Mouse (Mus musculus) right cerebral cortex, postnatal 14 days (tissue): ENCODE results near the gene Tfr2.
"Not testable (repeated sequence)": the region's sequence is repeated elsewhere in the genome, so short reads cannot be mapped to it uniquely, and the experiment has no call there.

Experiments used
- DNase-seq: peaks from one replicate; pipeline ENCODE4 v3.0.0; 2022

Gene Tfr2

DNA sequence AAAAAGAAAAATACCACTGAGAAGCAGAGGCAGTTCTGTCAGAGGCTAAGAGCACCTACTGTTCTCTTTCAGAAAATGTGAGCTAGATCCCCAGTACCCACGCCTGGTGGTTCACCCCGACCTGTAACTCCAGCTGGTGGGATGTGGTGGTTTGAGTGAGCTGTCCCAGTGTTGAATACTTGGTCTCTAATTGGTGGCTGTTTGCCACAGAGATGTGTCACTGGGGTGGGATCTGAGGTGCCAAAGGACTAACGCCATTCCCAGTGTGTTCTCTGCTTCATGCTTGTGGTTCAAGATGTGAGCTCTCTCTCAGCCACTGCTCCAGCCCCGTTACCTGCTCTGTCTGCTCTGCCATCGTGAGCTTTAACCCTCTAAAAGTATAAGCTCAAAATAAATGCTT is 20.9 kb downstream of the Tfr2 start:
- no peak for DNase-seq

DNA sequence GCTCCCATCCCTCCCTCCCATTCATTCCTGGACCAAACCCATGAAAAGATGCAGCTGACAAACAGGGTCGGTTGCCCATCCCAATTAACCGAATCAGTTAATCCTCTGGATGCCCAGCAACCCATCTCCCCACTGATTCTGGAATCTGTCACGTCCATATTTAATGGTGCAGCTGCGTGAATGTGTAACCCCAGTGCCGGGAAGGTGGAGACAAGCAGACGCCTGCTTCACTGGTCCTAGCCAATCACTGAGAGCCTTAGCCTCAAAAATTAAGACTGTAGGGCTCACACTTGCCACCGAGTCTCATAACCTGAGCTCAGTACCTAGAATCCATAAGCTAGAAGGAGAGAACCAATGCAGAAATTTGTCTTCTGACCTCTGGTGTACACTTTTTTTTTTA is 26.3 kb downstream of the Tfr2 start:
- no peak for DNase-seq

DNA sequence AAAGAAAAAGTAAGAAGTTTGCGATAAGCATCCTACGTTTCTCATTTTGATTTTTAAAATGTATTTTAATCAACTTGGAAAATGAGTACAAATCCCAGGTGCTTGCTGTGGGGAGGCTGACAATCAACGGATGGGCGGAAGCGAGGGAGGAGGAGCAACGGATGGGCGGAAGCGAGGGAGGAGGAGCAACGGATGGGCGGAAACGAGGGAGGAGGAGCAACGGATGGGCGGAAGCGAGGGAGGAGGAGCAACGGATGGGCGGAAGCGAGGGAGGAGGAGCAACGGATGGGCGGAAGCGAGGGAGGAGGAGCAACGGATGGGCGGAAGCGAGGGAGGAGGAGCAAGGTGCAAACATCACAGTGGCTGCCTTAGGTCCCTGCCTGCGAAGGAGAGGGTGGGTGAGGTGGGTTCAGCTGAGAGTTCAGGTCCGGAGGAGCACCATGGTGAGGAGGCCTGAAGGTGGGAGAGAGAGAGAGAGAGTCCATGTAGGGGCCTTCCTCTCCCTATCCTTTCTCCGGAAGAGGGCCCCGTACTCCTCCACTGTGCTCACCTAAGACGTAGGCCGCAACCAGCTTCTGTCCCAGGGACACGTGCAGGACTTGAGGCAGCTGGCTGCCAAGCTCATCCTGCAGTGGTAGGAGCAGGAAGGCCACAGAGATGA is 27.1 kb downstream of the Tfr2 start:
- DNase-seq: no peak

DNA sequence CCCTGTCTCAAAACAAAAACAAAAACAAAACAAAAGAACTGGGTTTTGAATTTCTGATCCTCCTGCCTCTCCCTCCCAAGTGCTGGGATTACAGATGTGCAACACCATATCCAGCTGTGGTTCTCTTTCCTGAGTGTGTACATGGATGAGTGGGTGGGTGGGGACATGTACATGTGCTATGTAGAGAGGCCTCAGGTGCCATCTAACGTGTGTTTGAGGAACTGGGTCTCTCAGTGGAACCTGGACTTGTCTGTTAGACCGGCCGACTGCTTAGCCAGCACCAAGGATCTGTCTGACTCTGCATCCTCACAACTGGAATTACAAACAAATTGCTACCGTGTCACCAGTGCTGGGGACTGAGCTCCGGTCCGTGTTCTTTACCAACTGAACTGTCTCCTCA is 28.0 kb downstream of the Tfr2 start:
- no peak for DNase-seq

DNA sequence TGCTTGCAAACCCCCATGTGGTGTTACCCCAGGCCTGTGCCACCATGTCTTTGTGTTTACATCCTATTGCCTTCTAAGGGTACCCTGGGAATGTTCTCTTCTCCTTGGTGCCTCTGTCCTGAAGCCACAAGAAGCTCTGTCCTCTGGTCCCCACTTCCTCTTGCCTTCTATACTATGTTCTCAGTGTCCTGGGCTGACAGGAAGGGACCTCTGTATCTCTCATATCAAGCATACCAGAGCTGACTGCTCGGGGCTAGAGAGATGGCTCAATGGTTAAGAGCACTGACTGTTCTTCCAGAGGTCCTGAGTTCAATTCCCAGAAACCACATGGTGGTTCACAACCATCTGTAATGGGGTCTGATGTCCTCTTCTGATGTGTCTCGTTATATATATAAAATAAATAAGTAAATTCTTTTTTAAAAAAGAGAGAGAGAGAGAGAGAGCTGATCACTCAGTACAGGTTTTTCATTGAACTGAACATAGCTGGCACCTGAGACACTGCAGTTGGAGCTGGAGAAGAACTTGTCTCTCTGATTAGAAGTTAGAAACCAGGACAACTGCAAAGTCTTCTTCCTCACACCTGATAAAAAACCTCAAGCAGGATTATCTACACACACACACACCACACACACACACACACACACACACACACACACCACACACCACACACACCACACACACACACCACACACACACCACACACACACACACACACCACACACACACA is 28.6 kb downstream of the Tfr2 start:
- DNase-seq: no peak

DNA sequence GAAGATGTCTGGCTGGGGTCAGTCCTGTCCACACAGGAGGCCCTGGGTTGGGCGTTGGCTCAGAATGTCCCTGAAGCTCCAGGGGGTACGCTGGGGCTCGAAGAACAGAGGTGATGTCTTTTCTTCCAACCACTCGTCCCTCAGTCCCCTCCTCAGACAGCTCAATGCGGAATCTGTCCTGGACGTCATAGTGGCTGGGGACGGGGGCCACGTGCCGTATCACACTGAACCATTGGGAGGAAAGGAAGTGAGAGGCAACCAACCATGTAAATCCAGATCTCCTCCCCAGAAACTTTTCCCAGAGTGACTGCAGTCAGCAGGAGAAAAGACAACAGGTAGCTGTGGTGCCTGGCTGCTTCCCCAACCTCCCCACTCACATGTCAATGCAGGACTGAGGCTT is 30.0 kb downstream of the Tfr2 start:
- DNase-seq: no peak

DNA sequence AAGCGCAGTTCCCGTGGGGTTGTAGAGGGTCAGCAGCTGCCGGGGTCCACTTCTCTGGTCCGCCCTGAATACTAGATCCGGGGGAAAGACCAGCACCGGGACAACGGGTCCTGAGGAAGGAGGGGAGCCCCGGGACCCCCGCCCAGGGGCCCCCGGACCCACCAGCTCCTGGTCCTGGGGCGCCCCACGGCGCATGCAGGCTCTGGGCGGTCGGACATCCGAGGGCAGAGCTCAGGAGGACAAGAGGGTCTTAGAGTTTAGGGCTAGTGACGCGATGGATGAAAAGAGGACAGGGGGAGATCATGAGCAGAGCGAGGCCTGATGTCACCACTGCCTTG is 30.6 kb downstream of the Tfr2 start:
- peak; percentile 18 for DNase-seq

DNA sequence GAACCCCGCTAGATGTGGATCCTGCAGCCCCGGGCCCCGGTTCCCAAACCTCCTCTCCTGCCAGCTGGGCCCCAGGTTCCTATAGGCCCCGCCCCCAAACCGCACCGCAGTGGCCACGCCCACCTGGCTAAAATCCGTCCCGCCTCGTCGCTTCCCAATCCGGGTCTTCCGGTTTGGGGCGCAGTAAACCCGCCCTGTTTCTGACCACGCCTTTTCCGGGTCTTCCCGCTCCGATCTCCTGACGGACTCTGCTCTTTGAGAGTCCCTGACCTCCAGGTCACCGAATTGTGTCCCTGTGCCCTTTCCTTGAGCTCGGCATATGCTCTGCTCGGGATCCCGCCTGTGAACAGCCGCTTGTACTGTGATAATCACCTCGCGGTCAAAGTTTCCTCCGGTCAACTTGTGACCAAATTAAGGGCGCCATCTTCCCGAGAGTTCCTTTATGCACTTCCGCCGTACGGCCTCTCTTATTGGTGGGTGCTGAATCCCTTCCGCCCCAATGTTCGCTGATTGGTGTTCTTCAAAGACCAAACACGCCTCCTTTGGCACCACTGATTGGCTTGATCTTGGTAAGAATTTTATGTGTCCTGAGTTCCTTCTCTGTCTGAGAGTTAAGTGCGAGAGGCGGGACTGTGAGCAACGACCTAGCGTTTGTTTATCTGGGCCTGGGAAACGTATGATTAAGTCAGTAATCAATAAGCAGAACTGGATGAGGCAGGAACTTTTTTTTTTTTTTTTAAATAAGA is 31.2 kb downstream of the Tfr2 start, which contains the start of gene Mospd3:
Mospd3 (minus strand) TSS at position 440 of the 746 bp plus-strand sequence.
- peak; percentile 94 for DNase-seq

DNA sequence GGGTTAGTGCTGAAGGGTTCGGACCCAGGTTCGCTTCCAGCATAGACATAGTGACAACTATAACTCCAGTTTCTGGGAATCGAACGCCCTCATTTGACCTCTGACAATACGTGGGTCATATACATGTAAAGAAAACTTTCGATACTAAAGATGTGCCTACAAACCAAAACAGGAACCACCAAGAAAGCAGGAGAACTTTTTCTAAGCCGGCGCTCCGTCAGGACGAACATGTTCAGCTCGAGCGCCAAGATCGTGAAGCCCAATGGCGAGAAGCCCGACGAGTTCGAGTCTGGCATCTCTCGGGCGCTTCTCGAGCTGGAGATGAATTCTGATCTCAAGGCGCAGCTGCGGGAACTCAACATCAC is 31.7 kb downstream of the Tfr2 start:
- DNase-seq: no peak

DNA sequence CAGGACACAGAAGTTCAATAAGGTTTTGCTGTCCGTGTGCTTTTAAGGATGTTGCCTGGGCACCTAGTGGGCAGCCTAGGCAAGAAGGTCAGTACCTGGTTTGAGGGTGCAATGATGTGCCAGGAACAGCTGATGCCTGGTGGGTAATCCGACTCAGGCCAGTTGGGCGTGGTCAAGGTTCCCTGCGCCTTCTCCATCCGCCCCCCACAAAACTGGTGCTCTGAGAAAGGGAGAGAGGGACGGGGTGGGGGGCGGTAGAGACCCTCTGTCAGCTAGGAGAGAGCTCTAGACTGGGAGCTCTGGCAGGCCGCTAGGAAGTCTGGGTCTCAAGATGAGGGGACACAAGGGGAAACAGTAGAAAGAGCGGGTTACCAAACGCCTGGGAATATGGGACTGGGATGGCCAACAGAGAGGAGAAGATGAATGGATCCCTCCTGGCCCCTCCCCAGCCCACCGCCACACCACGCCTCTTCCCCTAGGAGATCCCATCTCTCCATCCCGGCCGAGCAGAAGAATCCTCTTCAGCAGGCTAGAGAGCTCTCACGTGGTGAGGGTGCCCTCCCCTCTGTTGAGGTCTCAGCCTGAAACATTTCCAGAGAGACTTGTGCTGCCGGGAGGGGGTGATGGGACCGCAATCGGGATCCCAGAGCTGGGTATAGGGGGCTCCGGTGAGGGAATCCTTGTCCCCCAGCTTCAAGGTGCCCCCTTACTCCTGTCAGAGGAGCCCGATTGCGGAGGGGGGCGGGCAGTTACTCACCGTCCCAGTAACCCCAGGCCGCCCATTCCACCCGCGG is 38.4 kb downstream of the Tfr2 start:
- no peak for DNase-seq

DNA sequence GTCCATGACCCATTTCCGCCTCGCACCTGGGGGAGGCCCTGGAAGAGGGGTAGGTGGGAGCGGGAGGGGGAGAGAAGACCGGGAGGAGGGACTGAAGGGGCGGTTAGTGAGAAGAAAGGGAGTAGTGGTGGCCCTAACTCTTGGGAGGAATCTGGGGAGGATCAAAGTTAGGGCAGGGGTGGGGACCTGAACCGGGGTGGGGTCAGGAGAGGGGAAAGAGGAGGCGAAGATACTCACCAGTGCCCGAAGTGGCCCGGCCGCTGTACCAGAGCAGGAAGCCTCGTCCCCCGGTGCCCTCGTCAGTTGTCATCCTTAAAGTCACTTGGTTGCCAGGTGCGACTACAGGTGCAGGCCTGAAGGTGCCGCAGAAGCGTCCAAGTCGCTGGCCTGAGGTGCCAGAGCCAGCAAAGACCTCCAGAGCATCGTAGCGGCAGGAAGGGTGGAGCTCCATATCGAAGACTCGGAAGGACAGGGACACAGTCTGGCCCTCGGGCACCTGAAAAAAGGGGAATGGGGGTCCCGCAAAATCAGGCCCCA is 39.1 kb downstream of the Tfr2 start:
- DNase-seq: no peak

DNA sequence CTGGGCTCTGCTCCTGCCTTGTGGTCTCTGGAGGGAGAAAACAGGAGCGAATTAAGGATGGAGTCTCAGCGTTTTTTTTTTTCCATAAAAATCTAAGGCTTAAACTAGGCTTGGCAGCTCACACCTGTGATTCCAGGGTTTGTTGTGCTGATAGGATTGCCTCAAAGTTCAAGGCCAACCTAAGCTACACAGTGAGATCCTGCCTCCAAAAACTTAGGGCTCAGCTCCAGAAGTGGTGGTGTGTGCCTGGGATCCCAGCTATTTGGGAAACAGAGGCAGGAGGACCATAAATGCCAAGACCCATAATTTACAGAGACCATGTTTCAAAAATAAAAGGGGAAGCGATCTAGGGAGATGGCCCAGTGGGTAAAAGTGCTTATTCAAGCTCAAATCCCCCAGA is 39.7 kb downstream of the Tfr2 start:
- no peak for DNase-seq

DNA sequence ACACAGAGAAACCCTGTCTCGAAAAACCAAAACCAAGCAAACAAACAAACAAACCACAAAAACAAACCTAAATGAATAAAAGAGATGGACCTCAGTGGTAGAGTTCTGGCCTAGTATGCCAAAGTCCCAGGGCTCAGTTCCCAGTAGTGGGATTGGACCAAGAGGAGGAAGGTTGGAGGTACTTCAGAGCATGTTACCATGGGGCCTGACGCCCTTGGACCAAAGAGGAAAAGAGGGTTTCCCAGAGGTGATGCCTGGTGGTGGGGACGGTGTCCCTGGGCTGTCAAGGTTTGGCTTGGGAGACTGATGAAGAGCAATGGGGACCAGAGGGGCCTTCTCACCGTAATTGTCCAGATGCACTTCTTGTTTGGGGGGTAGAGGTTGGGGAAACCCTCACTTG is 40.4 kb downstream of the Tfr2 start:
- no peak for DNase-seq

DNA sequence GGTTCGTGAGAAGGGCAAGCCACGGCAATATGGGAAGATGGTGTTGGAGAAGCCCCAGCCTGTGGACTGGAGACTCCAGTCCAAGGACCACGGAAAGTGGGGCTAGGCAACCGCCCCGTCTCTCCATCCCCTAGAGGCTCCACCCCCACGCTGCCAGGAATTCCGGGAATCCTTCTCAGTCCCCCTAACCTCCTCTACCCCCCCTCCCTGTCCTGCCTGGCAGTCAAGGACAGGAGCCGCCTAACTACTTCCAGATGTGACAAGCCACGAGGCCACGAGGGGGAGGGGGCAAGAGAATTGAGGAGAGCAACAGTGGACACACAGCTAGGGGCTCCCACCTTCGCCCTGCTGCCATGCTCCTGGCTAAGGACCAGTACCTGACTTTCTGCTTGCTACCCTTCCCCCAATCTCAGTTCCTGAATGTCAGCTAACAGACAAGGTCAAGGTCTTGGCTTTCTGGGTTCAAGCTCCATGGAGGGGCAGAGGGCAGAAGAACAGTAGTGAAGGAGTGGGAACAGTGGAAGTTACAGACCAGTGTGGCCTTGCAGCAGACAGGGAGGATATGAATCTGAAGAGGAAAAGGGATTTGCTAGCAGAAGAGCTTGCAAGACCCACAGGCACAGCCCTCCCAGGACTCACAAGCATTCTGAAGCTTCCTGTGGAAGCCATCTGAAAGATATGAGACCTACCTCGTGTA is 41.1 kb downstream of the Tfr2 start:
- no peak for DNase-seq

DNA sequence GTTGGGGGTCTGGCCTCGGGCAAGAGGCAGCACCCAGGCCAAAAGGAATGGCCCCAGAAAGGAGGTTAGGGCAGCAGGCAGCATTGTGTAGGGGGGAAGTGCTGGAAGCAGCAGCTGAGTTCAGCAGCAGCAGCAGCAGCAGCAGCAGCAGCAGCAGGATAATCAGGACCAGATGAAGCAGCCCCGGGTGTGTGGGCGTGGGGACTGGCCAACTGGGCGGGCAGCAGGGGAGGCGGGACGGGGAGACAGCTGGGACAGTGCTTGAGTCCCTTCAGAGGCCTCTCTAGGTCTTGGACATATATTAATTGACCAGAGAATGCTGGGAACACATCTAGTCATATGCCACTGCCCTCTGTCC is 41.6 kb downstream of the Tfr2 start:
- DNase-seq: no peak

DNA sequence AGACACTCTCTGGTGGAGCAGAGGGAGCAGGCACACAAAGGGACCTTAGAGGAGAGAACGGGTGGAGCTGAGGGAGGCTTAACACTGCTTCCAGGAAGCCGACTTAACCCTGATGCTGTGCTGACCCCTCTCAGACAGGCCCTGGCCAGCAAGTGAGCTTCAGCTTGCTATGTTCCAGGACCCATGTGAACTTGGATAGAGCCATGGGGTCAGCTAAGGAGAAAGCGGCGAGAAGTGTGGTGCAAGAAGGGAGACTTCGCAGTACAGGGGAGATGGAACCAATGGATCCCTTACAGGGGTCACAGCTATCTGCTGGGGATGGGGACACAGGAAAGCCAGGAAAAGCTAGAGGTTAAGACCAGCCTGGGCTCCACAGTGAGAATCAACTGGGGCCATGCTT is 43.4 kb downstream of the Tfr2 start:
- DNase-seq: no peak

DNA sequence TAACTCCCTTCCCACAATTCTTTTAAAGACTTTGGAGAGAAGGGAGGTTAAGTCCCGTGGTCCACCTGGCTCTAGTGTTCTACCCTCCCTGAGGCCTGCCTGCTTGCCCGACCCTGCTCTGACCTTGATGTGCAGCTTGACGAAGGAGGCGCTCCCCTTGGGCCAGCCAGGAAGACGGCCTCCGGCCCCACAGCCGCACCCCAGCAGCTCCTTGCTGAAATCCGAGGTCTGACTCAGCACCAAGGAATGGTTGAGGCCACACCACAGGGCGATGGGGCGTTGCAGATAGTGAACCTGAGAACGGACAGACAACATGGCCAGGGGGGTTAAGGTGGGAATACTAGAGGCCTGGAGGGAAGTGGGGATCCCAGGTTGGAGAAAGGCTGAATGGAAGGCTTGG is 43.9 kb downstream of the Tfr2 start, which contains the start of gene Pcolce:
Pcolce (minus strand) TSS at position 235 of the 400 bp plus-strand sequence.
- no peak for DNase-seq

DNA sequence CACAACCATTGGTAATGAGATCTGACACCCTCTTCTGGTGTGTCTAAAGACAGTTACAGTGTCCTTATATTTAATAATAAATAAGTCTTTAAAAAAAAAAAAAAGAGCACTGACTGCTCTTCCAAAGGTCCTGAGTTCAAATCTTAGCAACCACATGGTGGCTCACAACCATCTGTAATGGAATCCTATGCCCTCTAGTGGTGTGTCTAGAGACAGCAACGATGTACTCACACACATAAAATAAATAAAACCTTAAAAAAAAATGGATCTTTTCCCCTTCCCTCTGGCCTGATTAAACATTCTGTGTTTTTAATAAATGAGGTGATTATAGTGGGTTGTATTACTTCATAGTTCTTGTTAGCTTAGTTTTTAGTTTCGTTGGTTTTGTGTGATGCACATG is 45.3 kb downstream of the Tfr2 start:
- DNase-seq: not testable (repeated sequence)

DNA sequence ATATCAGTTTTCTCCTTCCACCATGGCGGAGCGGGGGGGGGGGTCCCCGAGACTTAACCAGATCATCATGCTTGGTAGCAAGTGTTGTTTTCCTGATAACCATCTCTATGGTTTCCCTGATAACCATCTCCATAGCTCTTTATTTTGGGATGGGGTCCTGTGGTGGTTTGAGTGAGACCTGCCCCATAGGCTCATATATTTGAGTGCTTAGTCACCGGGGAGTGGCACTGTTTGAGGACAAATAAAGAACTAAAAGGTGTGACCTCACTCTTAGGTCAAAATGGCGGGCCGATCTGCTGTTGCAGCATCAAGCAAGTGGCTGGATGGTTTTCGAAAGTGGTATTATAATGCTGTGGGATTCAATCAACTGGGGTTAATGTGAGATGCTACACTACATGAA is 45.7 kb downstream of the Tfr2 start:
- DNase-seq: no peak

DNA sequence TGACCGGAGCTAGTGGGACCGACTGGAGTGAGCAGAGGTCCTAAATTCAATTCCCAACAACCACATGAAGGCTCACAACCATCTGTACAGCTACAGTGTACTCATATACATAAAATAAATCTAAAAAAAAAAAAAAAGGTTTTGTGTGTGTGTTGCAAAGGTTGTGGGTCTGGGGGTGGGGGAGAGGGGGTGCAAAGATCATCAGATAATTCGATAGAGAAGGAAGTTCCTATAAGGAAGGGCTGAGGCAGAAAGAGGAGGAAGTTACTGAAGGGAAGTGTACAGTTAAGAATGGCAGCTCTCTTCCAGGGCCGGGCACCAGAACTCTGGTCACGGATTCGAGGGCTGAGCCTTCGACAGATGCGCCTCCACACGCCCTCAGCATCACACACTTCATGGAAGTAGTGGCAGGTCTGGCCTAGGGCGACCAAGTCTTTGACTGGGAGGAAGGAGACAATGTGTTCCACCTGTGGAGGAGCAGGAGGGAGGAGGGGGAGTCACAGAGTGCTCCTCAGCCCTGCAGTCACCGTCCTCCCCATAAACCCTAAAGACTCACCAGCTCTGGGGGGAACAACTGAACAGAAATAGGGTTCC is 54.4 kb downstream of the Tfr2 start:
- DNase-seq: no peak

DNA sequence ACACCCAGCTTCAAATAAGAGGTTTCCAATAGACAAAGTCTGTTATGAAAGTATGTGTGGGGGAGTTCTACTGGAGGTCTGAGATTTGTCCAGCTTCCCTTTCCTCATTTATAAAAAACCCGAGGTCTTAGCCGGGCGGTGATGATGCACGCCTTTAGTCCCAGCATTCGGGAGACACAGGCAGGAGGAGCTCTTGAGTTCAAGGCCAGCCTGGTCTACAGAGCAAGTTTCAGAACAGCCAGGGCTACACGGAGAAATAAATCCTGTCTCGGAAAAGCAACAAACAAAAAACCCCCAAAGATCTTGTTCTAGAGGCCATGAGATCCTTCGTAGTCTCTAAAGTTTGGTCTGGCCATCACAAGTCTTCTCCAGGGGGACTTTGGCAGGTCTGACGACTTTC is 58.4 kb downstream of the Tfr2 start:
- no peak for DNase-seq
